Mouse (Mus musculus) right cerebral cortex, postnatal 4 days (tissue): ENCODE measurements around the gene Irf2bp2.
"Not testable (repeated sequence)": the region's sequence is repeated elsewhere in the genome, so short reads cannot be mapped to it uniquely, and the experiment has no call there.

Source experiments
- DNase-seq: peaks from one replicate; pipeline ENCODE4 v3.0.0-alpha.2; 2022

The Irf2bp2 gene

DNA sequence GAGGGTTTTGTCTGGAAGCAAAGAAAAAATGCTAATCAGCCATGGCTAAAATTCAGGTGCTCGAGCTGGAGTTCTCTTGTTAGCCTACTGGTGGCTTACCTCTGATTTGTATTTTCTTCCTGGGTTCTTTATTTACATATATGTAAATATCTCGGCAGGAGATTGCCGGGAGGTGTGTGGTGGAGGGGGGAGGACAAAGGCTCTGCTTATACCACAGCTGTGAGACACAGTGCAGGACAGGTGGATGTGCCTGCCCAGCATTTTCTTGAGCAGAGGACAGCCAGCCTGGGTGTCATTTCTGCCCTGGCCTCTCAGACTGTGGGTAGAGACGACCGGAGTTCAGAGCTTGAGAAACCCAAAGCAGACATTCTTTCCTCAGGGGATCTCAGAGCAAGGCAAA lies 7.5 kb upstream of the Irf2bp2 start:
- no peak for DNase-seq

- DNase-seq: peak; percentile 47
Measured at GRCm38 (mm10) chr8:126600816-126601243, 7.0 kb upstream of the Irf2bp2 start.

DNA sequence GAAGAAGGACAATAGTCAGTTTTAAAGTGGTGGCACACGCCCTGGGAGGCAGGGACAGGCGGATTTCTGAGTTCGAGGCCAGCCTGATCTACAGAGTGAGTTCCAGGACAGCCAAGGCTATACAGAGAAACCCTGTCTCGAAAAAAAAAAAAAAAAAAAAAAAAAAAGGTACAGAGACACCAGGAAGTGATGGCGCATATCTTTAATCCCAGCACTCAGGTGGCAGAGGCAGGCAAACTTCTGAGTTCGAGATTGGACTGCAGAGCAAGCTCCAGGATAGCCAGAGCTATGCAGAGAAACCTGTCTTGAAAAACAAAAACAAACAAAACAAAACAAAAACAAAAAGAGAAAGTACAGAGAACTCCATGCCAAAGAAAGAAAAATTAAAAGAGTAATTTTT lies 6.6 kb upstream of the Irf2bp2 start:
- DNase-seq: not testable (repeated sequence)

- DNase-seq: no peak
Measured at GRCm38 (mm10) chr8:126599297-126599696, 5.5 kb upstream of the Irf2bp2 start.

GRCm38 (mm10) chr8:126598218-126598617 lies 4.4 kb upstream of the Irf2bp2 start:
- no peak for DNase-seq

DNA sequence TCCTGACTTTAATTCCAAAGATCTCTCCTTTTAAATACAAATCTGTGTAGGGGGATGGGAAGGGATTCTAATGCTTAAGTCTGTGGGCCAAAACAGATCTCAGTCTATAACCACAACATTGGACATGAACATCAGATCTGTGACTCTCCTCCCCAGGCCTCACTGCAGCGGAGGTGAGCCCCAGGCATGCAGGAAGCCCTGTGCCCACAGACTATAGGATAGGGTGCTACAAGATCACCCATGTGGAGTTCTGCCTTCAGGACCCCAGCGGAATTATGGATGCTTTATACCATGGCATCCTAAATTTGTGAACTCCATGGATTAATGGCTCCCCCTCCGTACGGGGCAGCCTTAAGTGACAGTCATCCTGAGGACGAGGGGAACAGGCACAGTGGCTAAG lies 2.9 kb upstream of the Irf2bp2 start:
- no peak for DNase-seq

DNA sequence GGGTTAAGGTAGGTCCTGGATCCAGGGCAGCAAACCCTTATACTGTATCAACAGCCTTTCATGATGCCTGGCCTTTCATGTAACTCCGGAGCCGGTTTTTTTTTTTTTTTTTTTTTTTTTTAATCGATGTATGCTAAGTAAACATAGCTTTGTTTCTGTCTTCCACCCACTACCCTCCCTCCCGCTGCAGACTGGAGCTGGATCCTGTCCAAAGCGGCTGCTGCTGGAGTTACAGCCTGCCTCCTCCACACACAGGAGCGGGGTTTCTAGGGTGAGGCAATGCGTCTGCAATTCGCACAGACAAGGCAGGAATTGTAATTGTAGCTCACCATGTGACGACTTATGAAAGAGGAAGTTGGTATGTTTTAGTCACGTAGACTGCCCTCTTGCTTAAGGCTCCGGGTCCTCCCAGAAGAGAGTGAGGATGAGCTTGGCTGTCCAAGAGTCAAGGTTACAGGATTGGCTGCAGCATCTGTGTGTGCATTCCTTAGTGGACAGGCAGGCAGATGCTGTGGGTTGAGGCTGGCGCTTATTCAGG lies 2.4 kb upstream of the Irf2bp2 start:
- DNase-seq: peak; percentile 82

DNA sequence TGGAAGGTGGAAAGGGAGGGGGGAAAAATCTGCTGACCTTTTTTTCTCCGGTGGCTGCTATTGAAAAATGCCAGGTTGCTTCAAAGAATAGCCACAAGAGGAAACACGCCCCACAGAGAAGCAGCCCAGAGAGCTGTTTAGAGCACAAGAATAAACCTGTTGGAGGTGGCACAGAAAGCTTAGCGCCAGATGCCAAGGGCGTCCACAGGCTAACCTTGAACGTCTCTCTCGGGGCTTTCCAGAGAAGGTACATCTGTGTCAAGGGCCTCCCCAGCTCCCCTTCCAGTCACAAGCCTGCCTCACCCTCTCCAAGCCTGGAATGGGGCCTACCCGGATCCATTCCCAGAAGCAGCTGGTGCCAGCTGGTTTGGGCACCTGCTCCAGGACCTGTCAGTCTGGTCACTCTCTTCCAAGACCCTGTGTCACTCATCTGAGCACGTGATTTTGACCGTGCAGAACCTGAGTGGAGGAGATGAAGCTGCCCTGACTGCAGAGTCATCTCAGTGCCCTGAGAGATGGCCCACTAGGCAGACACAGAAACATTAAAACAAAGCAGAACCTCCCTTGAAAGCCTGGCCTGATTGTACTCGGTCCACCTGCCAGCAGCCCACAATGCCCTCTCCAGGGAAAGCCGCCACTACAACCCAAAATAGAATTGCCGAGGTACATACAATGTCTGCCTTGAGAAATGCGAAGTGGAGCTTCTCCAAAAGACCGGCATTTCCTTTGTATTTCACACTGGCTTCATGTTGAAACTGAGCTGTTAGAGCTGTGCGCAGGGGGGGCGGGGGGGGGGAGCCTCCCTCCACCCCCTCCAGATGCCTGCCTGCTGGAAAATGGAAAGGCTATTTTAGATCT lies 1.6 kb upstream of the Irf2bp2 start:
- peak; percentile 47 for DNase-seq

- peak; percentile 93 for DNase-seq
Measured at GRCm38 (mm10) chr8:126594481-126595000, 755 bp upstream of the Irf2bp2 start.

GRCm38 (mm10) chr8:126592771-126593571 lies 815 bp downstream of the Irf2bp2 start:
- peak; percentile 58 for DNase-seq

DNA sequence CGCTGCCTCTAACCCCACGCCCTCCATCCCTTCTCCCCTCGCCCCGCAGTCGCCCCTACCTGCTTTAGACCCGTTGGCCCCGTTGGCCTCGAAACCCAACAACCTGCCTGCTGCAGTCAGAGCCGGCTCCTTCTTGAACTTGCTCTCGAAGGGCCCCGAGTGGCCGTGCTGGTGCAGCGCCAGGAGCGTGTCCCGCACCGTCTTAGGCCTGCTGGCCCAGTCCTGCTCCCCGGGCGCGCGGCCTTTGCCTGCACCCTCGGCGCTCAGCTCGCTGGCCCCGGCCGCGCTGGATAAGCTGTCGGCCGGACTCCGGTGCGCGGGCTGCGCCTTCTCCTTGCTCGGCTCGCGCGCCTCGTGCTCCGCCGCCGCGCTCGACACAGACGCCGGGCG lies 1.4 kb downstream of the Irf2bp2 start:
- DNase-seq: peak; percentile 57

DNA sequence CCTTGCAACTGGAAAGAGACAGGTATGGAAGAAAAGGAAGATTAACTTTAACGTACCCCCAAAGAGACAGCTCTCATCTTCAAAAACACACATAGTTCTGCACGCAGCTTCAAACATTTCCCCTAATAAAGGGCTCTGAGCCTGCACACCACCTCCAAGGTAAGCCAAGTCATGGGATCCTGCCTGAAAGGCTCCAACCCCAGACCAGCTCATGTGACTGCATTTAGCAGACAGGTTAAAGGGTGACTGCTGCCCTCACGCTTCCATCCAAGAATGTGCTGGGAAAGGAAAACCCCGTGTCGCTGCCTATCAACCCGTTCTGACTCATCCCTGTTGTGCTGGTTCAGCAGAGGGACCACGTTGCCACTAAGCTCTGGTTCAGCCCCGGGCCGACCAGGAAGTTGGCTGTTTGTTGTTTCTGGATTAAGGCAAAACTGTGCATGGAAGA lies 1.9 kb downstream of the Irf2bp2 start:
- DNase-seq: no peak

DNA sequence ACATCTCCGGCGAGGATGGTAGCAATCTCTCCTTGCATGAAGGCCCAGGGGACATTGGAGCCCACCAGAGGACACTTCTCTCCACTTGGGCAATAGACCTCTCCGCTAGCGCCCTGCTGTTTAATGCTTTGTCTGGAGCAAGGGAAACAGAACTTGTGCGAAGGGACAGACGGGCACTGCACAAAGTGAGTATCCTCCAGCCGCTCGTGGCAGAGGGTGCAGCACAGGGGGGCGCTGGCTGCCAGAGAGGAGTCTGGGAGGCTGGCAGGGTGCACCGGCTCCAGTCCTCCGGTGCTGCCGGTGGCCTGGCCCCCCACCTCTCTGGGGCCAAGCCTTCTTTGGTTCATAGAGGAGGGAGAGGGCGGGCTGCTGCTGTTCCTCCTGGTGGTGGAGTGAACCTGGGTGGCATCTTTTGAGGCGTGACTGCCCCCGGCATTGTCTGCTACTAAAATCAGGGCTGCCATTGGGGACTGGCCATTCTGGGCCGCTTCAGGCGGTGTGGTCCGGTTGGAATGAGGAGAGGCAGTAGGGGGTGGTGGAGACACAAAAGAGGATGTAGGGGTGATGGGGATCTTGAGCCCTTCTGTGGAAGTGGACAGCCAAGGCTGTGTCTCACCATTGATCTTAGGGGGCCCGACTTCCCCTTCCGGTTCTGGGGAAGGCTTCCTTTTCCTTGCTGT lies 2.5 kb downstream of the Irf2bp2 start:
- DNase-seq: peak; percentile 38

GRCm38 (mm10) chr8:126590599-126590998 lies 3.2 kb downstream of the Irf2bp2 start:
- no peak for DNase-seq

DNA sequence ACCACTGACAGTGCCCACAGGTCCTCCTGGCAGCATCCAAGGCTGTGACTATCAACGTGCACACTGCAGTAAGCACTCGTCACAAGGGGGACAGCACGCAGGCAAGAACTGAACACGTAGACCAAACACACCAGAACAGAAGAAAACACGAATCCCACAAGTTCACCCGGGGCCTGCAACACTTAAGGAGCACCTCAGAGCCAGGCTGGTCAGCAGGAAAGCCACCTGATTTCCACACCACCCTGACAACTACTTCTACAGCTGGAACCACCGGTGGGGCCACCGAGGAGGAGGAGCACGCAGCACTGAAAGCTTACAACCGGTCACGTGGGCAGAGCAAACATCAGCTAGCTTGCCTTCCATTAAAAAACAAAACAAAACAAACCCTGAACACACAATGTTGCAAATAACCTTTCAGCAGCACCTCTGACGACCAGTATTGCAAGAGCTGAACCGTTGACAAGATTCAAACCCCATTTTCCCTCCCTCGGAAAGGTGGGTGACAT lies 3.7 kb downstream of the Irf2bp2 start:
- no peak for DNase-seq

DNA sequence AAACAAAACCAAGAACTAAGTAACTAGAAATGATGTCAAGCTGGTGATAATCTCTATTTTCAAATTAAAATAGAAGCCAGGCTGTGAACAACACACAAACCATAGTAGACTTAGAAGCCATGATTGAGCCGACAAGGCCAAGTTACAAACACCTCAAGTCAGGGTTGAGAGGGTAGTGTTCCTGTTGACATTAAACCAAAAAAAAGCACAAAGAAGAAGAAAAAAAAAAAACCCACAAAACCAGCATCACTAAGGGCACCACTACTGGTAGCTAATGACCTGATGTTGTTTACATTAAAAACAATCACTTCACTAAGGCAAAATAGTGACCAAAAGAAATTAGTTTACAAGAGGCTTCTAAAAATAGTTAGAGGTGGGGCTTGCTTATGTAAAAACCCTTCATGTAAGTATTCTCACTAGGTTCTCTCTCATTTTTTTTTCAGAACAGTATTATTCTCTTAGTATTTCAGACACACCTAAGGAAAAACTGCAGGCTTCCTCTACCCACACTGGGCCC lies 4.2 kb downstream of the Irf2bp2 start:
- no peak for DNase-seq

DNA sequence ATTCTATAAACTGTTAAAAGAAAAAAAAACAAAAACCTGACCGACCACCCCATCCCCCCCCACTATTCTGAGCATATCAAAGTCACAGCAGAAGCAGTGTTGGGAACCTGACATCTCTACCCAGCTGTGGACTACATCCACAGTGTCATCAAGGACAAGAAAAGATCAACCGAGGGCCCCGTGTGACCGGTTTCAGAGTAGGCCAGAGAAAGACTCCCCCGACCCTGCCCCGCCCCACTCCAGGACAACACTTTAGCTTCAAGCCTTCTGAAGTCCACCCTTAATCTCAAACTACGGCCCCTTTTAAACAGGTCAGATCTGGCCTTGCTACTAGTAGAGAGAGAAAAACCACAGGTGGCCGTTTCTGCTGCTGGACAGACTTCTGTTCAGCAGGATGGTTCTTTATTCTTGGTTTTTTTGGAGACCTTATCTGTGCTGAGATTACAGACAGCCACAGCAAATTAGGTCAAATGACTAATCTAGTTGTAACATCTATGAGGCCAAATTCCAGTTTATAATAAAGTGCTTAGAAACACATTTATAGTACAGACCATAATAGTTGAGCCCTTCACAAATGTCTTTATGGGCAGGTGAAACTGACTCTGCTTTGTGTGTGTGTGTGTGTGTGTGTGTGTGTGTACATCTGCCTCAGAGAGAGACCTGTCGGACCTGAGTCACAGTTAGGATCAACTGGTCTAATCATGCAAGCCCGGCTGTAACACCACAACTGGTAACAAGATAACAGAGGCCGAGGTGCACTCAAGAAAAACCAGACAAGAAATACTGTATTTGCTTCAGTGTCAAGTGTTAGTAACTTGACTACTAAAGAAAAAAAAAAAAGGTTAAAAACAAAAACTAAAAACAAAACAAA lies 4.9 kb downstream of the Irf2bp2 start:
- DNase-seq: no peak

DNA sequence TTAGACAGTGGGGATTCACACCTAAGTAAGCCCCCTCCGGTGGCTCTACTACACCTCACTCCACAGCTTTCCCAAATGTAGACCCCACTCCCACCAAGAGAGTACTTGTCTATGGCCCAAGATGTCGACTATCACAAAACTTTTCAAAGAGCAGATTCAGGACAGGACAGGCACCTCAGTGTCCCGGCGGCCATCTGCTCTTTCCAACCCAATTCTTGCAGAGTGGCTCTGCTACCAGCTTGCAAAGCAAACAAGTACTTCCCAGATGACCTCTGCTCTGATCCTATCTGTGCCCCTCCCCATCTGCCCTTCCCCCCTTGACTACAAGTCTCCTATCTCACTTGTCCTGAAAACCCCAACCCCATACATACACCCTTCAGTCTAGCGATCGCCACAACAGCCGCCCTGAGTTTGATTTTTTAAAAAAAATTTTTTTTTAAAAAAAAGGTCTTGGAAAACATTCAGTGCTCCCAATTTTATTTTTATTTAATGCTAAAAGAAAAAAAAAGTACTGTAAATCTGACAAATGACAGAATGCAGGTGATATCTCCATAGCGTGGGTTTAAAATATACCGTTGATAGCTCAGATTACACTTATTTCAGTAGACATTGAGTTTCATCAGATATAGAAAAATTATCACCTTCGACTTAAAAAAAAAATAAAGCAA lies 5.8 kb downstream of the Irf2bp2 start:
- DNase-seq: no peak

GRCm38 (mm10) chr8:126586599-126587577 lies 6.9 kb downstream of the Irf2bp2 start:
- no peak for DNase-seq
